Mouse (Mus musculus): Measurements from ENCODE around the gene Avl9. TPM values are rescaled to one million over a fixed set of nuclear protein-coding genes. Genes with fewer than 3 reads are reported as not detected.

Gene Avl9
- polyA plus RNA-seq, 1 experiment: 2.1 TPM

DNA sequence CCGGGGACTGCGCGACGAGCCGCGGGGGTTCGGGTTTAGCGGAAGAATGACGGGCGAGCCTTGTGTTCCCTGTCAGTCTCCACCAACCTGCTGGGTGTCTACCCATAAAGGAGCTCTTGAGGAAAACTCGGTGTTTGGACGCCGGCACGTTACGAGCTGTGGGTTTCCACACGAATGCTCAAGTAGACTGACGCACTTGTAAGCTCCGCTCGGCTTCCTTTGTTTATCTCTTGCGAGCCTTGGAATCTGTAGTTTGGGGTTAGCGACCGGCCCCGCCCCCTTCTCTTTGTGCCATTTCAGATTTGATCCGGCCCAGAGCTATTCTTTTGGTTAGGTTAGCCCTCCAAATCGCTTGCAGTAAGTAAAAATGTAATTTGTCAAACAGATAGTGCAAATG lies 569 bp downstream of the Avl9 start:
- Histone ChIP-seq H3K27me3 (ENCODE audit: control insufficient read depth, insufficient read depth, insufficient read length) (no peaks in the 10 kb centered on the region), H3K4me3 (ENCODE audit: insufficient read depth, poor library complexity, severe bottlenecking) (peak overlapping the region; percentile 83), H3K36me3 (ENCODE audit: control insufficient read depth, insufficient read depth) (no peaks in the 10 kb centered on the region), H3K79me3 (ENCODE audit: low read depth) (peaks cover 33% of the 10 kb centered on the region), H3K79me2 (ENCODE audit: control insufficient read depth, insufficient read depth) (peaks cover 53% of the 10 kb centered on the region), H3ac (ENCODE audit: control insufficient read depth, insufficient read length, low read depth) (peak overlapping the region; percentile 92)
- TF ChIP-seq FOSL1 (IDR thresholded peaks at IDR 0.05; ENCODE audit: insufficient read depth, low read length, poor library complexity, severe bottlenecking) (no peak), CTCF (IDR thresholded peaks at IDR 0.05; ENCODE audit: control insufficient read depth, insufficient read depth, insufficient read length) (no peak), USF1 (IDR thresholded peaks at IDR 0.05; ENCODE audit: low read depth) (no peak), MYOD1 (IDR thresholded peaks at IDR 0.05; ENCODE audit: control insufficient read depth, insufficient read length, low read depth) (no peak), MAX (IDR thresholded peaks at IDR 0.05) (no peak), CEBPB (IDR thresholded peaks at IDR 0.05; ENCODE audit: low read depth) (no peak), MYOG (IDR thresholded peaks at IDR 0.05; ENCODE audit: control insufficient read depth, extremely low read depth, insufficient read length) (no peak)

GRCm38 (mm10) chr6:56719071-56719470 lies 4.4 kb downstream of the Avl9 start:
- Histone ChIP-seq H3K36me3 (ENCODE audit: control insufficient read depth, insufficient read depth) (peaks cover 7% of the 10 kb centered on the region), H3K79me3 (ENCODE audit: low read depth) (peaks cover 33% of the 10 kb centered on the region), H3K27me3 (ENCODE audit: control insufficient read depth, insufficient read depth, insufficient read length) (no peaks in the 10 kb centered on the region), H3ac (ENCODE audit: control insufficient read depth, insufficient read length, low read depth) (no peak overlapping the region), H3K79me2 (ENCODE audit: control insufficient read depth, insufficient read depth) (peaks cover 62% of the 10 kb centered on the region), H3K4me3 (ENCODE audit: insufficient read depth, poor library complexity, severe bottlenecking) (no peak overlapping the region)
- no peak for TF ChIP-seq USF1 (IDR thresholded peaks at IDR 0.05; ENCODE audit: low read depth)
- TF ChIP-seq CTCF (IDR thresholded peaks at IDR 0.05; ENCODE audit: control insufficient read depth, insufficient read depth, insufficient read length): no peak
- no peak for TF ChIP-seq FOSL1 (IDR thresholded peaks at IDR 0.05; ENCODE audit: insufficient read depth, low read length, poor library complexity, severe bottlenecking)
- no peak for TF ChIP-seq MAX (IDR thresholded peaks at IDR 0.05)
- no peak for TF ChIP-seq CEBPB (IDR thresholded peaks at IDR 0.05; ENCODE audit: low read depth)
- TF ChIP-seq MYOG (IDR thresholded peaks at IDR 0.05; ENCODE audit: control insufficient read depth, extremely low read depth, insufficient read length): no peak
- TF ChIP-seq MYOD1 (IDR thresholded peaks at IDR 0.05; ENCODE audit: control insufficient read depth, insufficient read length, low read depth): no peak

DNA sequence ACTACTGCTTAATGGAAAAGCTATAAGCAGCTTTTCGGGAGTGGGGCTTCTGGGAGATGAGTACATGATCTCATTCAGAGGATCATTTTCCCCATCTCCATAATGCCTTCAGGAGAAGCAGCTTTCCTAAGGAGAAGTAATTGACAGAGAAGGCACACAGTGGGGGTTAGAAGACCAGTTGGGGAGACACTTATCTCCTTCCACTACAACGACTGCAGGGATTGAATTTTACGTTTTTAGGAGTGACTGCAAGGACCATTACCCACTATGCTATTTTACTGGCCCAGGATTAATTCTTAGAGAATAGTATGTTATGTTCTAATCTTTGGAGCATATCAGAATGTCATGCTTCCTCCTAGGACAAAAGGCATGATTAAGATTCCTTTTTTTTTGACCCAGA lies 6.2 kb downstream of the Avl9 start:
- peaks cover 20% of the 10 kb centered on the region for H3K36me3 ChIP-seq (ENCODE audit: control insufficient read depth, insufficient read depth)
- peaks cover 27% of the 10 kb centered on the region for H3K79me3 ChIP-seq (ENCODE audit: low read depth)
- H3ac ChIP-seq (ENCODE audit: control insufficient read depth, insufficient read length, low read depth): no peak overlapping the region
- no peak overlapping the region for H3K4me3 ChIP-seq (ENCODE audit: insufficient read depth, poor library complexity, severe bottlenecking)
- peaks cover 53% of the 10 kb centered on the region for H3K79me2 ChIP-seq (ENCODE audit: control insufficient read depth, insufficient read depth)
- no peak for TF ChIP-seq MYOD1 (IDR thresholded peaks at IDR 0.05; ENCODE audit: control insufficient read depth, insufficient read length, low read depth)
- no peak for TF ChIP-seq MAX (IDR thresholded peaks at IDR 0.05)
- TF ChIP-seq FOSL1 (IDR thresholded peaks at IDR 0.05; ENCODE audit: insufficient read depth, low read length, poor library complexity, severe bottlenecking): no peak
- no peak for TF ChIP-seq CTCF (IDR thresholded peaks at IDR 0.05; ENCODE audit: control insufficient read depth, insufficient read depth, insufficient read length)
- no peak for TF ChIP-seq MYOG (IDR thresholded peaks at IDR 0.05; ENCODE audit: control insufficient read depth, extremely low read depth, insufficient read length)
- TF ChIP-seq CEBPB (IDR thresholded peaks at IDR 0.05; ENCODE audit: low read depth): no peak
- TF ChIP-seq USF1 (IDR thresholded peaks at IDR 0.05; ENCODE audit: low read depth): no peak
- H3K27me3 ChIP-seq (ENCODE audit: control insufficient read depth, insufficient read depth, insufficient read length): no peaks in the 10 kb centered on the region

DNA sequence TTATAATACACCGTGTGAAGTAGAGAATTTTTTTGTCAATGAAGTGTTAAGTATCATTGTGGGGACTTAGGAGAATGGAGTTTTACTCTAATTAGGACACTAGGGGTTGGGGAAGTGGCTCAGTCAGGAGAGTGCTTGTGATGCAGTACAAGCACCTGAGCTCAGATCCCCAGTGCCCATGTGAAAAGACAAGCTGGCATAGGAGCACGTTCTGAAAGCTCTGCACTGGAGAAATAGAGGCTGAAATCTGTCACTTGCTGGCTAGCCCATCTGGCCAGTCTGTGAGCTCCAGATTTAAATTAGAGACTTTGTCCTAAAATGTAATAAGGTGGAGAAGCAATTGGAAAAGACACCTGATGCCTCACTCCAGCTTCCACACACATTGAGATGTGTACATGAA lies 17.8 kb downstream of the Avl9 start:
- H3K27me3 ChIP-seq (ENCODE audit: control insufficient read depth, insufficient read depth, insufficient read length): no peaks in the 10 kb centered on the region
- H3K79me2 ChIP-seq (ENCODE audit: control insufficient read depth, insufficient read depth): no peaks in the 10 kb centered on the region
- H3K36me3 ChIP-seq (ENCODE audit: control insufficient read depth, insufficient read depth): peaks cover 66% of the 10 kb centered on the region
- no peak overlapping the region for H3K4me3 ChIP-seq (ENCODE audit: insufficient read depth, poor library complexity, severe bottlenecking)
- no peak overlapping the region for H3ac ChIP-seq (ENCODE audit: control insufficient read depth, insufficient read length, low read depth)
- no peaks in the 10 kb centered on the region for H3K79me3 ChIP-seq (ENCODE audit: low read depth)
- no peak for TF ChIP-seq CEBPB (IDR thresholded peaks at IDR 0.05; ENCODE audit: low read depth)
- no peak for TF ChIP-seq MYOD1 (IDR thresholded peaks at IDR 0.05; ENCODE audit: control insufficient read depth, insufficient read length, low read depth)
- no peak for TF ChIP-seq USF1 (IDR thresholded peaks at IDR 0.05; ENCODE audit: low read depth)
- TF ChIP-seq MYOG (IDR thresholded peaks at IDR 0.05; ENCODE audit: control insufficient read depth, extremely low read depth, insufficient read length): no peak
- TF ChIP-seq MAX (IDR thresholded peaks at IDR 0.05): no peak
- no peak for TF ChIP-seq FOSL1 (IDR thresholded peaks at IDR 0.05; ENCODE audit: insufficient read depth, low read length, poor library complexity, severe bottlenecking)
- TF ChIP-seq CTCF (IDR thresholded peaks at IDR 0.05; ENCODE audit: control insufficient read depth, insufficient read depth, insufficient read length): no peak

DNA sequence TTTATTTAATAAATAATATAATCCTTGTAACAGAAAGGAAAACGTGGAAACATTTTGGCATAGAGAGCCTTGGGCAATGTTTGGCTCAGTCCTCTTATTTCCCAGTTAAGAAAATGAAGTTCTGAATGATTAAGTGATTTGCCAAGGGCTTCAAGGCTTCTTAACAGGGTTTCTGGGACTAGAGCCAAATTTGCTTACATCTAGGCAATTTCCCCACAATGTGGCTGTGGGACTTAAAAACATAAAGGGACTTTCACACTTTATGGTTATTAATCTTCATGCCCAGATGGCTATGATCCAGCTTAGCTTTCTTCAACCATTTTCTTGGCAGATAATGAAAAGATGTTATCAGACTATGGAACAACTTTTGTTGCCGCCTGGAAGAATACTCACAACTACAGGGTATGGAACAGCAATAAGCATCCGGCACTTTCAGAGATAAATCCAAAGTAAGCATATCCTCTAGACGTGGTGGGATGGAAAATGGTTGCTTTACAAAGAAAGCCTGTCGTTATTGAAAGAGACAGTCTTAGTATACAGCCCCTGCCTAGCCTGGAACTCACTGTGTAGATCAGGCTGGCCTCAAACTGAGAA lies 31.3 kb downstream of the Avl9 start:
- H3K79me3 ChIP-seq (ENCODE audit: low read depth): no peaks in the 10 kb centered on the region
- peaks cover 39% of the 10 kb centered on the region for H3K36me3 ChIP-seq (ENCODE audit: control insufficient read depth, insufficient read depth)
- no peaks in the 10 kb centered on the region for H3K79me2 ChIP-seq (ENCODE audit: control insufficient read depth, insufficient read depth)
- no peak overlapping the region for H3K4me3 ChIP-seq (ENCODE audit: insufficient read depth, poor library complexity, severe bottlenecking)
- no peaks in the 10 kb centered on the region for H3K27me3 ChIP-seq (ENCODE audit: control insufficient read depth, insufficient read depth, insufficient read length)
- TF ChIP-seq MAX (IDR thresholded peaks at IDR 0.05): no peak
- no peak for TF ChIP-seq CEBPB (IDR thresholded peaks at IDR 0.05; ENCODE audit: low read depth)
- no peak for TF ChIP-seq USF1 (IDR thresholded peaks at IDR 0.05; ENCODE audit: low read depth)
- no peak for TF ChIP-seq CTCF (IDR thresholded peaks at IDR 0.05; ENCODE audit: control insufficient read depth, insufficient read depth, insufficient read length)
- no peak for TF ChIP-seq FOSL1 (IDR thresholded peaks at IDR 0.05; ENCODE audit: insufficient read depth, low read length, poor library complexity, severe bottlenecking)
- no peak for TF ChIP-seq MYOD1 (IDR thresholded peaks at IDR 0.05; ENCODE audit: control insufficient read depth, insufficient read length, low read depth)
- TF ChIP-seq MYOG (IDR thresholded peaks at IDR 0.05; ENCODE audit: control insufficient read depth, extremely low read depth, insufficient read length): no peak
- H3ac ChIP-seq (ENCODE audit: control insufficient read depth, insufficient read length, low read depth): no peak overlapping the region
